Mouse (Mus musculus) G1E (cell line): ENCODE measurements around the gene Rnase4.

Experiments used
- CTCF ChIP-seq: IDR thresholded peaks from 2 replicates; pipeline ENCODE4 v1.5.1; 2012; ENCODE audit warnings: low read depth, low read length, inconsistent platforms, mixed read lengths
- POLR2AphosphoS5 ChIP-seq: IDR thresholded peaks from 2 replicates; pipeline ENCODE4 v1.6.1; 2012; ENCODE audit warnings: low read depth, low read length, inconsistent platforms; ENCODE audit not compliant: insufficient replicate concordance
- TAL1 ChIP-seq: conservative IDR thresholded peaks from 2 replicates; pipeline ENCODE4 v1.6.1; 2012; ENCODE audit warnings: low read depth, low read length, inconsistent platforms, mixed read lengths

DNA sequence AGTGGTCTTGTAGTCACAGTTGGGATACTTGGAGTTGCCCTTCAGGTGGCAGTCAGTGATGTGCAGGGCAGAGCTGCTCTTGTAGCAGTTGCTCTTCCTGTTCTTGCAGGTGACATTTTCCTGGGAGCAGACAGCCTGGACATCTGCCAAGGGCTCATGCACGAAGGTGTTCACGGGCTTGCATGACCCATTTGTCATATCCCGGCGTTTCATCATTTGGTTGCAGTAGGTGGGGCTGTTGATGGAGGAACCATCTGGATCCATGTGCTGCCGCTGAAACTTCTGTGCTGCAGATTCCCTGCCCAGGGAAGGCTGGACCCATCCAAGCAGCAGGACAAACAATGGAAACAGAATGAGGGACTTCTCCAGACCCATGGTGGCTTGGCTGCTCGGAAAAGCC, 54.6 kb downstream of the Rnase4 start:
- TF ChIP-seq CTCF (no peak), TAL1 (no peak), POLR2AphosphoS5 (no peak)
